Comparison of ENCODE assay signal across 13 mouse cellular contexts in the genomic region with DNA sequence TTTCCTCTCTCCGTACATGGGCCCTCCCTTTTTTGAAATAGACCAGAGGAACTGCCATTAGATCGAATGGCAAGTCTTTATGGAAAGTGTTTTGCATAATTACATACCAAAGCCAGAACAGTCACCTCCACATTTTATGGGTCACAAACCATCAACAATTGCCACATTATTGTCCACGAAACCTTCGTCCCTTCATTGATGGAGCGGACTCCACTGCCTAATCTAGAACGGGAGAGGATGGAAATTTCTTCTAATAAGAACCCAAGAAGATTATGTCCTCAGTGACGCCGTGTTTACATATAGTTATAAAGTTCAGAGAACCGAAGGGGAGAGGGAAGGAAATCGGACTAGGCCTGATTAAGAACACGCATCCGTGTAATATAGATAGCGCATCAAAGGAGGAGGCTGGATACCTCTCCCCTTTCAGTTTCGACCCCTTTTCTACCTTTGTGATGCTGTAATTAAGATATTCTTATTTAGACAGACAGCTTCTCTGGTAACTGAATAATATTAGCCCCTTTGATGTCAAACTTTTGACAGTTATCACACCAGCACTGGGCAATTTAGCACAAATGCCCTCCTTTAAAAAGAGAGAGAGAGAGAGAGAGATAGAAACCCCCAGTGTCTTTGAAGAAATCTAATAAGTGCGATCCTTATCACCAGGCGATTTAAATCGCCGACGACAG. TPM values are rescaled to one million over a fixed set of nuclear protein-coding genes. Genes with fewer than 3 reads are reported as not detected.
A peak's percentile ranks its signal among the peaks of the same experiment; 100 is the strongest.
DNase-seq lines count a peak whose midpoint lies in the region; ATAC-seq and TF ChIP-seq lines count a peak whose summit lies in the region.
"Had no signal": no experiment of that assay in that cellular context is flagged by ENCODE, and none has a peak within 500 bp of the region (broad histone marks: within the 10 kb centered on the region; RNA-seq: fewer than 3 reads in every experiment).

No protein-coding gene starts in this region.

- TF ChIP-seq CTCF in kidney, postnatal 0 days (IDR thresholded peaks at IDR 0.05; ENCODE audit: low read depth) = no peak
- TF ChIP-seq CTCF in kidney, adult 2 months (conservative IDR thresholded peaks at IDR 0.05; ENCODE audit: insufficient read depth, insufficient read length, low read depth, low read length) = no peak
- no peak for TF ChIP-seq CTCF in forebrain, postnatal 0 days (IDR thresholded peaks at IDR 0.05; ENCODE audit: low read depth)

- no peaks in the 10 kb centered on the region for H3K36me3 ChIP-seq in kidney, postnatal 0 days (ENCODE audit: insufficient read depth, low read length)
- H3K36me3 ChIP-seq in kidney, adult 2 months (ENCODE audit: control insufficient read depth, insufficient read depth, low read length) = no peaks in the 10 kb centered on the region
- no peaks in the 10 kb centered on the region for H3K36me3 ChIP-seq in forebrain, postnatal 0 days (ENCODE audit: insufficient read depth)
- no peaks in the 10 kb centered on the region for H3K36me3 ChIP-seq in midbrain, embryonic 13.5 days
- H3K36me3 ChIP-seq: limb, embryonic 12.5 days had no signal

- DNase-seq in kidney, postnatal 0 days (ENCODE audit: low spot score) = no peak
- DNase-seq in kidney, adult 2 months = no peak
- DNase-seq in forebrain, postnatal 0 days = peak; percentile 59
- DNase-seq in gastrocnemius, adult 18-20 months (ENCODE audit: low spot score) = no peak
- no peak for DNase-seq in heart, postnatal 4 days
- no peak for DNase-seq in kidney, adult 9 months
- no peak for DNase-seq in heart, adult 8-10 months (ENCODE audit: low spot score)
- DNase-seq: cerebellum, adult 2 months; gastrocnemius, postnatal 25 days; lung, adult 2 months had no signal

- no peak overlapping the region for H3K27ac ChIP-seq in kidney, postnatal 0 days
- no peak overlapping the region for H3K27ac ChIP-seq in kidney, adult 2 months (ENCODE audit: insufficient read depth, low read depth, low read length)
- H3K27ac ChIP-seq in forebrain, postnatal 0 days (ENCODE audit: low read depth, low read length) = peak overlapping the region; percentile 30; the same call in 1 of the 2 replicates
- peak overlapping the region; percentile 81 for H3K27ac ChIP-seq in midbrain, embryonic 13.5 days
- H3K27ac ChIP-seq: limb, embryonic 12.5 days had no signal

- H3K4me2 ChIP-seq in kidney, postnatal 0 days (ENCODE audit: low read length) = peak overlapping the region; percentile 88; the same call in 1 of the 2 replicates
- peak overlapping the region; percentile 11; the same call in 1 of the 2 replicates for H3K4me2 ChIP-seq in forebrain, postnatal 0 days (ENCODE audit: low read depth)
- H3K4me2 ChIP-seq in midbrain, embryonic 13.5 days (replicated peaks) = peak overlapping the region; percentile 60

- no peak for TF ChIP-seq POLR2A in kidney, adult 2 months (IDR thresholded peaks at IDR 0.05; ENCODE audit: low read depth, low read length)

- no peak for ATAC-seq in kidney, postnatal 0 days (replicated peaks; ENCODE audit: low FRiP score, low read depth)
- no peak for ATAC-seq in forebrain, postnatal 0 days
- ATAC-seq in midbrain, embryonic 13.5 days = no peak

- peaks cover 9% of the 10 kb centered on the region; the same call in 1 of the 2 replicates for H3K4me1 ChIP-seq in kidney, postnatal 0 days (replicated peaks; ENCODE audit: insufficient read depth, low read length)
- H3K4me1 ChIP-seq in kidney, adult 2 months (ENCODE audit: control insufficient read depth, insufficient read depth, low read length) = no peaks in the 10 kb centered on the region
- H3K4me1 ChIP-seq in forebrain, postnatal 0 days (ENCODE audit: insufficient read depth) = no peaks in the 10 kb centered on the region
- H3K4me1 ChIP-seq in midbrain, embryonic 13.5 days (replicated peaks) = peaks cover 40% of the 10 kb centered on the region

- no peaks in the 10 kb centered on the region for H3K27me3 ChIP-seq in kidney, postnatal 0 days (ENCODE audit: insufficient read depth, low read length)
- H3K27me3 ChIP-seq in kidney, adult 2 months (replicated peaks; ENCODE audit: control insufficient read depth, insufficient read depth, low read length) = no peaks in the 10 kb centered on the region
- peaks cover 84% of the 10 kb centered on the region for H3K27me3 ChIP-seq in forebrain, postnatal 0 days (ENCODE audit: insufficient read depth, low read length)
- peaks cover 96% of the 10 kb centered on the region for H3K27me3 ChIP-seq in midbrain, embryonic 13.5 days

- no peak overlapping the region for H3K9ac ChIP-seq in kidney, postnatal 0 days (ENCODE audit: low read depth, low read length)
- no peak overlapping the region; the same call in 1 of the 2 replicates for H3K9ac ChIP-seq in forebrain, postnatal 0 days
- peak overlapping the region; percentile 57; the same call in 1 of the 2 replicates for H3K9ac ChIP-seq in midbrain, embryonic 13.5 days (replicated peaks)
- H3K9ac ChIP-seq: limb, embryonic 12.5 days had no signal

- H3K9me3 ChIP-seq in kidney, postnatal 0 days (replicated peaks; ENCODE audit: low read length) = no peaks in the 10 kb centered on the region
- H3K9me3 ChIP-seq in forebrain, postnatal 0 days (ENCODE audit: low read length) = no peaks in the 10 kb centered on the region
- H3K9me3 ChIP-seq in midbrain, embryonic 13.5 days = no peaks in the 10 kb centered on the region
- H3K9me3 ChIP-seq: limb, embryonic 12.5 days had no signal

- 51% methylated on average over 19 of the region's 19 CpGs for WGBS in kidney, postnatal 0 days
- WGBS in kidney, adult 2 months = 77% methylated on average over 19 of the region's 19 CpGs
- WGBS in forebrain, postnatal 0 days = 10% methylated on average over 19 of the region's 19 CpGs
- 3% methylated on average over 19 of the region's 19 CpGs for WGBS in midbrain, embryonic 13.5 days

- H3K4me3 ChIP-seq in kidney, postnatal 0 days (replicated peaks; ENCODE audit: low read depth, low read length) = no peak overlapping the region
- no peak overlapping the region for H3K4me3 ChIP-seq in kidney, adult 2 months (ENCODE audit: insufficient read depth, low read depth, low read length)
- H3K4me3 ChIP-seq in forebrain, postnatal 0 days (ENCODE audit: low read depth, low read length) = no peak overlapping the region
- peak overlapping the region; percentile 36 for H3K4me3 ChIP-seq in midbrain, embryonic 13.5 days (replicated peaks)

RNA-seq across cellular contexts. Expression of gene Nr2f2, which starts 36.9 kb away (rescaled TPM):
- polyA plus RNA-seq in kidney, postnatal 0 days (2015; fragmentation: Nextera tagmentation; extraction: Ambion mirVana) = 190 and 203 TPM in 2 replicates
- polyA plus RNA-seq in kidney, adult 2 months (2012; rRNA removed) = 193 and 288 TPM in 2 replicates
- 23.7 and 49.9 TPM in 2 replicates for total RNA-seq in forebrain, postnatal 0 days (2014; rRNA removed)
- 46.4 and 92.8 TPM in 2 replicates for polyA plus RNA-seq in forebrain, postnatal 0 days (2015; fragmentation: Nextera tagmentation; extraction: Ambion mirVana)
- polyA plus RNA-seq in midbrain, embryonic 13.5 days (2015; fragmentation: Nextera tagmentation; extraction: Ambion mirVana) = 132 and 143 TPM in 2 replicates
- total RNA-seq in gastrocnemius, adult 18-20 months (2021) = 10 to 100 TPM; 18.6 to 25.1 TPM
- total RNA-seq in heart, postnatal 4 days (2021) = 10 to 100 TPM; 34.3 to 35.0 TPM
- total RNA-seq in heart, adult 8-10 months (2022) = 10 to 100 TPM; 12.5 to 23.1 (median 20.3) TPM
- total RNA-seq: megakaryocyte-erythroid progenitor cell, adult 5-6 weeks had no signal

Comparison
In these comparisons a context has a peak if more than half of its experiments do, and no peak if none do; other contexts are left out.
1. H3K27ac ChIP-seq: peak in forebrain, postnatal 0 days (single experiment) and midbrain, embryonic 13.5 days (single experiment); none in kidney, postnatal 0 days (single experiment) and kidney, adult 2 months (single experiment).
2. H3K4me2 ChIP-seq: peak in every context shown above with its lines; median percentile 88 in kidney, postnatal 0 days; 60 in midbrain, embryonic 13.5 days; 11 in forebrain, postnatal 0 days.